Mouse (Mus musculus): ENCODE data around the gene Rps17. TPM values are rescaled to one million over a fixed set of nuclear protein-coding genes. Genes with fewer than 3 reads are reported as not detected.

The Rps17 gene
- polyA plus RNA-seq, 1 experiment from 2014 or later = 1,110 TPM

GRCm38 (mm10) chr7:81326043-81326442 is 19.0 kb downstream of the Rps17 start:
- ATAC-seq (ENCODE audit: low FRiP score) (no peak), DNase-seq (ENCODE audit: low spot score) (no peak)
- 92% methylated on average over 12 of the region's 12 CpGs for WGBS
- Histone ChIP-seq H3K4me2 (replicated peaks; ENCODE audit: low read depth, low read length) (no peak overlapping the region), H3K9ac (ENCODE audit: low read depth, low read length) (no peak overlapping the region), H3K36me3 (ENCODE audit: control insufficient read depth, insufficient read depth, low read length) (no peaks in the 10 kb centered on the region), H3K9me3 (ENCODE audit: control insufficient read depth, low read length) (no peaks in the 10 kb centered on the region), H3K4me1 (replicated peaks; ENCODE audit: control insufficient read depth, insufficient read depth, low read length) (no peaks in the 10 kb centered on the region), H3K27me3 (ENCODE audit: control insufficient read depth, insufficient read depth, low read length) (no peaks in the 10 kb centered on the region), H3K4me3 (ENCODE audit: low read depth, low read length) (no peak overlapping the region), H3K27ac (ENCODE audit: low read depth, low read length) (no peak overlapping the region)

- Histone ChIP-seq H3K9ac (ENCODE audit: low read depth, low read length) (no peak overlapping the region), H3K36me3 (ENCODE audit: control insufficient read depth, insufficient read depth, low read length) (no peaks in the 10 kb centered on the region), H3K27ac (ENCODE audit: low read depth, low read length) (no peak overlapping the region), H3K4me2 (replicated peaks; ENCODE audit: low read depth, low read length) (no peak overlapping the region), H3K4me1 (replicated peaks; ENCODE audit: control insufficient read depth, insufficient read depth, low read length) (no peaks in the 10 kb centered on the region), H3K9me3 (ENCODE audit: control insufficient read depth, low read length) (no peaks in the 10 kb centered on the region), H3K4me3 (ENCODE audit: low read depth, low read length) (no peak overlapping the region), H3K27me3 (ENCODE audit: control insufficient read depth, insufficient read depth, low read length) (no peaks in the 10 kb centered on the region)
- ATAC-seq (ENCODE audit: low FRiP score) (no peak), DNase-seq (ENCODE audit: low spot score) (no peak)
- WGBS = 89% methylated on average over 5 of the region's 5 CpGs
These were observed 23.3 kb downstream of the Rps17 start for GRCm38 (mm10) chr7:81321776-81322175.

GRCm38 (mm10) chr7:81319749-81320148 is 25.3 kb downstream of the Rps17 start:
- Histone ChIP-seq H3K27me3 (ENCODE audit: control insufficient read depth, insufficient read depth, low read length) (no peaks in the 10 kb centered on the region), H3K9ac (ENCODE audit: low read depth, low read length) (no peak overlapping the region), H3K9me3 (ENCODE audit: control insufficient read depth, low read length) (no peaks in the 10 kb centered on the region), H3K27ac (ENCODE audit: low read depth, low read length) (no peak overlapping the region), H3K4me3 (ENCODE audit: low read depth, low read length) (no peak overlapping the region), H3K4me2 (replicated peaks; ENCODE audit: low read depth, low read length) (no peak overlapping the region), H3K4me1 (replicated peaks; ENCODE audit: control insufficient read depth, insufficient read depth, low read length) (no peaks in the 10 kb centered on the region), H3K36me3 (ENCODE audit: control insufficient read depth, insufficient read depth, low read length) (no peaks in the 10 kb centered on the region)
- no peak for DNase-seq (ENCODE audit: low spot score)
- WGBS = 84% methylated on average over 6 of the region's 6 CpGs
- ATAC-seq (ENCODE audit: low FRiP score) = no peak

- ATAC-seq (ENCODE audit: low FRiP score) = no peak
These were observed 29.5 kb downstream of the Rps17 start for GRCm38 (mm10) chr7:81315583-81315982.

GRCm38 (mm10) chr7:81311581-81311980 is 33.5 kb downstream of the Rps17 start:
- no peak overlapping the region for H3K4me2 ChIP-seq (replicated peaks; ENCODE audit: low read depth, low read length)
- no peaks in the 10 kb centered on the region for H3K27me3 ChIP-seq (ENCODE audit: control insufficient read depth, insufficient read depth, low read length)
- H3K36me3 ChIP-seq (ENCODE audit: control insufficient read depth, insufficient read depth, low read length) = no peaks in the 10 kb centered on the region
- no peak overlapping the region for H3K4me3 ChIP-seq (ENCODE audit: low read depth, low read length)
- H3K9ac ChIP-seq (ENCODE audit: low read depth, low read length) = no peak overlapping the region
- H3K27ac ChIP-seq (ENCODE audit: low read depth, low read length) = no peak overlapping the region
- DNase-seq (ENCODE audit: low spot score) (no peak), ATAC-seq (ENCODE audit: low FRiP score) (no peak)
- H3K4me1 ChIP-seq (replicated peaks; ENCODE audit: control insufficient read depth, insufficient read depth, low read length) = no peaks in the 10 kb centered on the region
- H3K9me3 ChIP-seq (ENCODE audit: control insufficient read depth, low read length) = no peaks in the 10 kb centered on the region

More at GRCm38 (mm10) chr7:81315583-81315982, 29.5 kb downstream of the Rps17 start:
- Histone ChIP-seq H3K4me2 (replicated peaks; ENCODE audit: low read depth, low read length) (no peak overlapping the region), H3K9ac (ENCODE audit: low read depth, low read length) (no peak overlapping the region), H3K9me3 (ENCODE audit: control insufficient read depth, low read length) (no peaks in the 10 kb centered on the region), H3K4me3 (ENCODE audit: low read depth, low read length) (no peak overlapping the region), H3K4me1 (replicated peaks; ENCODE audit: control insufficient read depth, insufficient read depth, low read length) (no peaks in the 10 kb centered on the region), H3K27ac (ENCODE audit: low read depth, low read length) (no peak overlapping the region), H3K27me3 (ENCODE audit: control insufficient read depth, insufficient read depth, low read length) (no peaks in the 10 kb centered on the region), H3K36me3 (ENCODE audit: control insufficient read depth, insufficient read depth, low read length) (no peaks in the 10 kb centered on the region)
- DNase-seq (ENCODE audit: low spot score) = no peak
- 82% methylated on average over 8 of the region's 8 CpGs for WGBS

- Histone ChIP-seq H3K36me3 (ENCODE audit: control insufficient read depth, insufficient read depth, low read length) (no peaks in the 10 kb centered on the region), H3K27ac (ENCODE audit: low read depth, low read length) (no peak overlapping the region), H3K4me1 (replicated peaks; ENCODE audit: control insufficient read depth, insufficient read depth, low read length) (no peaks in the 10 kb centered on the region), H3K4me3 (ENCODE audit: low read depth, low read length) (no peak overlapping the region), H3K4me2 (replicated peaks; ENCODE audit: low read depth, low read length) (no peak overlapping the region), H3K9ac (ENCODE audit: low read depth, low read length) (no peak overlapping the region), H3K27me3 (ENCODE audit: control insufficient read depth, insufficient read depth, low read length) (no peaks in the 10 kb centered on the region), H3K9me3 (ENCODE audit: control insufficient read depth, low read length) (no peaks in the 10 kb centered on the region)
- WGBS = 97% methylated on average over 1 of the region's 1 CpGs
- ATAC-seq (ENCODE audit: low FRiP score) (no peak), DNase-seq (ENCODE audit: low spot score) (no peak)
These were observed 33.9 kb downstream of the Rps17 start for GRCm38 (mm10) chr7:81311130-81311529.

- DNase-seq (ENCODE audit: low spot score) (no peak), ATAC-seq (ENCODE audit: low FRiP score) (no peak)
- no peaks in the 10 kb centered on the region for H3K27me3 ChIP-seq (ENCODE audit: control insufficient read depth, insufficient read depth, low read length)
These were observed 35.8 kb downstream of the Rps17 start for GRCm38 (mm10) chr7:81309247-81309646.

GRCm38 (mm10) chr7:81307735-81308134 is 37.3 kb downstream of the Rps17 start:
- Histone ChIP-seq H3K9ac (ENCODE audit: low read depth, low read length) (no peak overlapping the region), H3K4me3 (ENCODE audit: low read depth, low read length) (no peak overlapping the region), H3K9me3 (ENCODE audit: control insufficient read depth, low read length) (no peaks in the 10 kb centered on the region), H3K4me2 (replicated peaks; ENCODE audit: low read depth, low read length) (no peak overlapping the region), H3K36me3 (ENCODE audit: control insufficient read depth, insufficient read depth, low read length) (no peaks in the 10 kb centered on the region), H3K27me3 (ENCODE audit: control insufficient read depth, insufficient read depth, low read length) (no peaks in the 10 kb centered on the region), H3K27ac (ENCODE audit: low read depth, low read length) (no peak overlapping the region), H3K4me1 (replicated peaks; ENCODE audit: control insufficient read depth, insufficient read depth, low read length) (no peaks in the 10 kb centered on the region)
- ATAC-seq (ENCODE audit: low FRiP score) (no peak), DNase-seq (ENCODE audit: low spot score) (no peak)
- WGBS = 80% methylated on average over 8 of the region's 8 CpGs

More at GRCm38 (mm10) chr7:81309247-81309646, 35.8 kb downstream of the Rps17 start:
- Histone ChIP-seq H3K27ac (ENCODE audit: low read depth, low read length) (no peak overlapping the region), H3K9me3 (ENCODE audit: control insufficient read depth, low read length) (no peaks in the 10 kb centered on the region), H3K4me1 (replicated peaks; ENCODE audit: control insufficient read depth, insufficient read depth, low read length) (no peaks in the 10 kb centered on the region), H3K4me3 (ENCODE audit: low read depth, low read length) (no peak overlapping the region), H3K4me2 (replicated peaks; ENCODE audit: low read depth, low read length) (no peak overlapping the region), H3K36me3 (ENCODE audit: control insufficient read depth, insufficient read depth, low read length) (no peaks in the 10 kb centered on the region), H3K9ac (ENCODE audit: low read depth, low read length) (no peak overlapping the region)
- WGBS = 93% methylated on average over 6 of the region's 6 CpGs

- DNase-seq (ENCODE audit: low spot score) (no peak), ATAC-seq (ENCODE audit: low FRiP score) (no peak)
- Histone ChIP-seq H3K4me2 (replicated peaks; ENCODE audit: low read depth, low read length) (no peak overlapping the region), H3K36me3 (ENCODE audit: control insufficient read depth, insufficient read depth, low read length) (no peaks in the 10 kb centered on the region), H3K4me1 (replicated peaks; ENCODE audit: control insufficient read depth, insufficient read depth, low read length) (no peaks in the 10 kb centered on the region), H3K27me3 (ENCODE audit: control insufficient read depth, insufficient read depth, low read length) (no peaks in the 10 kb centered on the region), H3K9me3 (ENCODE audit: control insufficient read depth, low read length) (no peaks in the 10 kb centered on the region), H3K4me3 (ENCODE audit: low read depth, low read length) (no peak overlapping the region), H3K9ac (ENCODE audit: low read depth, low read length) (no peak overlapping the region), H3K27ac (ENCODE audit: low read depth, low read length) (no peak overlapping the region)
- WGBS = 92% methylated on average over 5 of the region's 5 CpGs
These were observed 40.4 kb downstream of the Rps17 start for GRCm38 (mm10) chr7:81304675-81305074.
